In the genomic region with DNA sequence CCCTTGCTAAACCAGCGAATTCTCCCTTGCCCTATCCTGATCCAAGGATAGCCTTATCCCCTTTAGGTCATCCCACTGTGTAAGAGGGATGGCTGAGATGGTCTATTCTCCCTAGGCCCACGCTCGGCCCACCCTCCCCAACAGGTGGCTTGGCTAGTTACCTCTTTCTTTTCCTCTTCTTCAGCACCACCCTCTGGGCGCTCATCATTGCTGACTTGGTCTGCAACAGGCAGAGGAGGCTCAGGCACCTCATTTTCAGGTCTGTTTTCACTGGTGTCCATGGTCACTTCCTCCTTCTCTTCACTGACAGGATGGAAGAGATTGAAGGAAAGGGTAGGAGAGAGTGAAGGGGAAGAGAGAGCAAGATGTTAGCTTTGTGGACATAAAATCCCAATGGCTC, we compare ENCODE assay signal across 10 mouse cellular contexts. TPM values are rescaled to one million over a fixed set of nuclear protein-coding genes. Genes with fewer than 3 reads are reported as not detected.
DNase-seq lines count a peak whose midpoint lies in the region; ATAC-seq and TF ChIP-seq lines count a peak whose summit lies in the region.
"Had no signal": no experiment of that assay in that cellular context is flagged by ENCODE, and none has a peak within 500 bp of the region (broad histone marks: within the 10 kb centered on the region; RNA-seq: fewer than 3 reads in every experiment).

No protein-coding gene starts in this region.

- no peak overlapping the region for H3K4me2 ChIP-seq in stomach, embryonic 15.5 days
- no peak overlapping the region for H3K4me2 ChIP-seq in stomach, postnatal 0 days (replicated peaks; ENCODE audit: low read depth)
- H3K4me2 ChIP-seq in forebrain, embryonic 15.5 days (replicated peaks): peak overlapping the region; percentile 93
- peak overlapping the region; percentile 80 for H3K4me2 ChIP-seq in liver, embryonic 13.5 days

- peaks cover 50% of the 10 kb centered on the region for H3K36me3 ChIP-seq in stomach, embryonic 15.5 days
- peaks cover 24% of the 10 kb centered on the region for H3K36me3 ChIP-seq in stomach, postnatal 0 days (ENCODE audit: control insufficient read depth, insufficient read depth, low read length)
- peaks cover 60% of the 10 kb centered on the region for H3K36me3 ChIP-seq in forebrain, embryonic 15.5 days
- peaks cover 72% of the 10 kb centered on the region for H3K36me3 ChIP-seq in liver, embryonic 13.5 days

- no peak overlapping the region for H3K4me3 ChIP-seq in stomach, embryonic 15.5 days (replicated peaks)
- H3K4me3 ChIP-seq in stomach, postnatal 0 days (ENCODE audit: low read depth, low read length): no peak overlapping the region
- H3K4me3 ChIP-seq in forebrain, embryonic 15.5 days: 0 out of 2 replicates have a peak overlapping the region, but pooled peaks have one; percentile 6
- no peak overlapping the region for H3K4me3 ChIP-seq in liver, embryonic 13.5 days (replicated peaks)

- no peak for TF ChIP-seq EP300 in stomach, postnatal 0 days (optimal IDR thresholded peaks at IDR 0.05)

- H3K4me1 ChIP-seq in stomach, embryonic 15.5 days: peaks cover 14% of the 10 kb centered on the region
- H3K4me1 ChIP-seq in stomach, postnatal 0 days (replicated peaks; ENCODE audit: control insufficient read depth, insufficient read depth): 0 out of 2 replicates have a peak, but pooled peaks cover 4% of the 10 kb centered on the region
- H3K4me1 ChIP-seq in forebrain, embryonic 15.5 days: peaks cover 53% of the 10 kb centered on the region
- H3K4me1 ChIP-seq in liver, embryonic 13.5 days (replicated peaks): peaks cover 57% of the 10 kb centered on the region

- WGBS in stomach, embryonic 15.5 days: 75% methylated on average over 4 of the region's 4 CpGs
- 79% methylated on average over 4 of the region's 4 CpGs for WGBS in stomach, postnatal 0 days
- 62% methylated on average over 4 of the region's 4 CpGs for WGBS in forebrain, embryonic 15.5 days
- 78% methylated on average over 4 of the region's 4 CpGs for WGBS in liver, embryonic 13.5 days (ENCODE audit: insufficient replicate concordance)

- no peaks in the 10 kb centered on the region for H3K9me3 ChIP-seq in stomach, embryonic 15.5 days
- H3K9me3 ChIP-seq in stomach, postnatal 0 days (ENCODE audit: control insufficient read depth, low read length): no peaks in the 10 kb centered on the region
- no peaks in the 10 kb centered on the region for H3K9me3 ChIP-seq in forebrain, embryonic 15.5 days
- H3K9me3 ChIP-seq in liver, embryonic 13.5 days (replicated peaks): no peaks in the 10 kb centered on the region

- no peak for ATAC-seq in stomach, embryonic 15.5 days (ENCODE audit: insufficient read depth, low FRiP score, low read depth)
- no peak for ATAC-seq in stomach, postnatal 0 days (ENCODE audit: low FRiP score, low TSS enrichment)
- no peak for ATAC-seq in forebrain, embryonic 15.5 days (replicated peaks)
- ATAC-seq in liver, embryonic 13.5 days (ENCODE audit: low read depth): no peak
- ATAC-seq in cerebellum, adult (ENCODE audit: insufficient number of reproducible peaks, low FRiP score, low TSS enrichment): no peak

- H3K27me3 ChIP-seq in stomach, embryonic 15.5 days (replicated peaks): no peaks in the 10 kb centered on the region
- H3K27me3 ChIP-seq in stomach, postnatal 0 days (ENCODE audit: control insufficient read depth, insufficient read depth, low read length): no peaks in the 10 kb centered on the region
- H3K27me3 ChIP-seq in forebrain, embryonic 15.5 days: no peaks in the 10 kb centered on the region
- H3K27me3 ChIP-seq in liver, embryonic 13.5 days: no peaks in the 10 kb centered on the region

- no peak overlapping the region for H3K9ac ChIP-seq in stomach, embryonic 15.5 days
- no peak overlapping the region for H3K9ac ChIP-seq in stomach, postnatal 0 days (ENCODE audit: low read length)
- no peak overlapping the region for H3K9ac ChIP-seq in forebrain, embryonic 15.5 days (replicated peaks)
- H3K9ac ChIP-seq in liver, embryonic 13.5 days: no peak overlapping the region

- peak overlapping the region; percentile 41 for H3K27ac ChIP-seq in stomach, embryonic 15.5 days
- H3K27ac ChIP-seq in stomach, postnatal 0 days (replicated peaks): no peak overlapping the region
- peak overlapping the region; percentile 86 for H3K27ac ChIP-seq in forebrain, embryonic 15.5 days (replicated peaks)
- peak overlapping the region; percentile 53 for H3K27ac ChIP-seq in liver, embryonic 13.5 days

- DNase-seq in stomach, postnatal 0 days (ENCODE audit: low spot score): no peak
- no peak for DNase-seq in liver, embryonic 13.5 days
- no peak for DNase-seq in cerebellum, adult 9-11 months
- no peak for DNase-seq in right cerebral cortex, postnatal 14 days

- no peak for TF ChIP-seq CTCF in stomach, postnatal 0 days (IDR thresholded peaks at IDR 0.05; ENCODE audit: low read depth)

RNA-seq across cellular contexts. Expression of gene Cdh24, which starts 10.4 kb away (rescaled TPM):
- 3.7 and 4.5 TPM in 2 replicates for polyA plus RNA-seq in stomach, embryonic 15.5 days (2015; fragmentation: Nextera tagmentation; extraction: Ambion mirVana)
- polyA plus RNA-seq in stomach, postnatal 0 days (2015; fragmentation: Nextera tagmentation; extraction: Ambion mirVana): 0.63 and 0.68 TPM in 2 replicates
- 7.6 and 8.6 TPM in 2 replicates for polyA plus RNA-seq in forebrain, embryonic 15.5 days (2015; fragmentation: Nextera tagmentation; extraction: Ambion mirVana)
- 0.25 and 0.38 TPM in 2 replicates for polyA plus RNA-seq in liver, embryonic 13.5 days (2015; fragmentation: Nextera tagmentation; extraction: Ambion mirVana)

RNA-seq across cellular contexts. Expression of gene Gm17606, which starts 10.8 kb away (rescaled TPM):
- polyA plus RNA-seq in stomach, embryonic 15.5 days (2015; fragmentation: Nextera tagmentation; extraction: Ambion mirVana): not detected in 2 replicates
- polyA plus RNA-seq in stomach, postnatal 0 days (2015; fragmentation: Nextera tagmentation; extraction: Ambion mirVana): not detected in 2 replicates
- polyA plus RNA-seq in forebrain, embryonic 15.5 days (2015; fragmentation: Nextera tagmentation; extraction: Ambion mirVana): not detected in 2 replicates
- polyA plus RNA-seq in liver, embryonic 13.5 days (2015; fragmentation: Nextera tagmentation; extraction: Ambion mirVana): not detected in 2 replicates
- polyA plus RNA-seq: brain, embryonic 14.5 days; liver, adult 2 months; spleen, adult 2 months had no signal

RNA-seq across cellular contexts. Expression of gene Psmb11, which starts 30.3 kb away (rescaled TPM):
- polyA plus RNA-seq in stomach, embryonic 15.5 days (2015; fragmentation: Nextera tagmentation; extraction: Ambion mirVana): 0.03 TPM in 2 replicates
- 0.02 TPM in 1 of 2 replicates, not detected in the other for polyA plus RNA-seq in stomach, postnatal 0 days (2015; fragmentation: Nextera tagmentation; extraction: Ambion mirVana)
- 0.15 TPM in 1 of 2 replicates, not detected in the other for polyA plus RNA-seq in forebrain, embryonic 15.5 days (2015; fragmentation: Nextera tagmentation; extraction: Ambion mirVana)
- not detected in 2 replicates for polyA plus RNA-seq in liver, embryonic 13.5 days (2015; fragmentation: Nextera tagmentation; extraction: Ambion mirVana)
- polyA plus RNA-seq: liver, adult 2 months; spleen, adult 2 months had no signal

RNA-seq across cellular contexts. Expression of gene Psmb5, which starts 33.7 kb away (rescaled TPM):
- 370 and 382 TPM in 2 replicates for polyA plus RNA-seq in stomach, embryonic 15.5 days (2015; fragmentation: Nextera tagmentation; extraction: Ambion mirVana)
- 279 and 291 TPM in 2 replicates for polyA plus RNA-seq in stomach, postnatal 0 days (2015; fragmentation: Nextera tagmentation; extraction: Ambion mirVana)
- 430 and 444 TPM in 2 replicates for polyA plus RNA-seq in forebrain, embryonic 15.5 days (2015; fragmentation: Nextera tagmentation; extraction: Ambion mirVana)
- polyA plus RNA-seq in liver, embryonic 13.5 days (2015; fragmentation: Nextera tagmentation; extraction: Ambion mirVana): 262 and 266 TPM in 2 replicates

RNA-seq across cellular contexts. Expression of gene 1700123O20Rik, which starts 34.5 kb away (rescaled TPM):
- polyA plus RNA-seq in stomach, embryonic 15.5 days (2015; fragmentation: Nextera tagmentation; extraction: Ambion mirVana): 79.3 and 84.8 TPM in 2 replicates
- polyA plus RNA-seq in stomach, postnatal 0 days (2015; fragmentation: Nextera tagmentation; extraction: Ambion mirVana): 60.8 and 61.7 TPM in 2 replicates
- 71.2 and 71.6 TPM in 2 replicates for polyA plus RNA-seq in forebrain, embryonic 15.5 days (2015; fragmentation: Nextera tagmentation; extraction: Ambion mirVana)
- 46.3 and 51.6 TPM in 2 replicates for polyA plus RNA-seq in liver, embryonic 13.5 days (2015; fragmentation: Nextera tagmentation; extraction: Ambion mirVana)

Comparison
In these comparisons a context has a peak if more than half of its experiments do, and no peak if none do; other contexts are left out.
1. H3K4me2 ChIP-seq: peak in forebrain, embryonic 15.5 days (single experiment) and liver, embryonic 13.5 days (single experiment); none in stomach, embryonic 15.5 days (single experiment) and stomach, postnatal 0 days (single experiment).